Mouse (Mus musculus) T-helper 1 cell (primary cell): ENCODE data around the gene Tmem130.

Experiments used
- in situ Hi-C: fragments of 300-600 bp; cut with MboI, MseI; formaldehyde crosslinking; loops from one replicate; pipeline ENCODE4 v1.15.1; 2025; ENCODE audit warnings: high pct_unique_total_duplicates

Tmem130 gene

GRCm38 (mm10) chr5:144734949-144735348 lies 26.7 kb downstream of the Tmem130 start:
- in situ Hi-C loops = loop anchor here (5.0 kb wide), 1 partner anchor 348 kb away; no protein-coding TSS in a partner anchor

GRCm38 (mm10) chr5:144733953-144734352 lies 27.7 kb downstream of the Tmem130 start:
- in situ Hi-C loops = no loop called here

GRCm38 (mm10) chr5:144729216-144729615 lies 32.4 kb downstream of the Tmem130 start:
- in situ Hi-C loops = no loop called here

GRCm38 (mm10) chr5:144728237-144728636 lies 33.4 kb downstream of the Tmem130 start:
- in situ Hi-C loops = no loop called here

- in situ Hi-C loops = no loop called here
These were observed 34.5 kb downstream of the Tmem130 start for GRCm38 (mm10) chr5:144727119-144727518.

- in situ Hi-C loops = no loop called here
These were observed 36.1 kb downstream of the Tmem130 start for GRCm38 (mm10) chr5:144725554-144725953.

GRCm38 (mm10) chr5:144724926-144725325 lies 36.7 kb downstream of the Tmem130 start:
- in situ Hi-C loops = no loop called here

GRCm38 (mm10) chr5:144720281-144720680 lies 41.3 kb downstream of the Tmem130 start:
- in situ Hi-C loops = no loop called here

GRCm38 (mm10) chr5:144719781-144720180 lies 41.8 kb downstream of the Tmem130 start:
- in situ Hi-C loops = no loop called here

GRCm38 (mm10) chr5:144717186-144717585 lies 44.4 kb downstream of the Tmem130 start:
- in situ Hi-C loops = no loop called here

GRCm38 (mm10) chr5:144713371-144713770 lies 48.2 kb downstream of the Tmem130 start:
- in situ Hi-C loops = no loop called here

- in situ Hi-C loops = no loop called here
These were observed 54.0 kb downstream of the Tmem130 start for GRCm38 (mm10) chr5:144707603-144708002.

- in situ Hi-C loops = no loop called here
These were observed 57.9 kb downstream of the Tmem130 start for GRCm38 (mm10) chr5:144703464-144704368.

GRCm38 (mm10) chr5:144695289-144696060 lies 66.1 kb downstream of the Tmem130 start:
- in situ Hi-C loops = loop anchor here (5.0 kb wide), 1 partner anchor 88 kb away; no protein-coding TSS in a partner anchor

- in situ Hi-C loops = no loop called here
These were observed 67.5 kb downstream of the Tmem130 start for GRCm38 (mm10) chr5:144694161-144694560.

- in situ Hi-C loops = no loop called here
These were observed 70.2 kb downstream of the Tmem130 start for GRCm38 (mm10) chr5:144691421-144691820.

GRCm38 (mm10) chr5:144688371-144688770 lies 73.2 kb downstream of the Tmem130 start:
- in situ Hi-C loops = no loop called here
